Mouse (Mus musculus): Measurements from ENCODE around the gene Krt88.

Gene Krt88

DNA sequence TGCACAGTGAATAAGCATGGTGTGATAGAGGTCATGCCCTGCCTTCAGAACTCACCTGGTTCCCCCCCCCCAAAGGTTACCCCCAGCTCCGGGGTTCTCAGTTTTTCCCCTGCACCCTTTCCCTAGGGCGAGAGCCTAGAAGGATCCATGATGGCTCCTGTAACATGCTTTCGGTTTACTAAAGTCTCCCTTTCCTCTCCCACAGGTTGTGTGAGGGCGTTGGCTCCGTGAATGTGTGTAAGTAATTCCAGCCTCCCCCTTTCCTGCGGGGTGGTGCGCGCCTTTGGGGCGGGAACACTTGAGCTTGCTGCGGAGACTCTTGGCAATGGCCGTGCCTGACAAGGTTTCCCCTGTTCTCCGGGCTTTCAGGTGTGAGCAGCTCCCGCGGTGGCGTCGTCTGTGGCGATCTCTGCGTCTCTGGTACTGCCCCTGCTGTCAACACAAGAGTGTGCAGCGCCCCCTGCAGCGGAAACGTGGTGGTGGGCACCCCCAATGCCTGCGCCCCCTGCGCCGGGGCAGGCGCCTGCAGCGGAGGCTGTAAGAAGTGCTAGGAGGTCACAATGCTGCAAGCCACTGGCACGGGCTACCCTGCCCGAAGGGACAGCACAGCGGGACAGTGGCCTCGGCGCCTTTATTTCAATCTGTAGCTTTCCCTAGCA, 31.6 kb downstream of the Krt88 start:
- DNase-seq (ENCODE audit: low spot score), result no peak

DNA sequence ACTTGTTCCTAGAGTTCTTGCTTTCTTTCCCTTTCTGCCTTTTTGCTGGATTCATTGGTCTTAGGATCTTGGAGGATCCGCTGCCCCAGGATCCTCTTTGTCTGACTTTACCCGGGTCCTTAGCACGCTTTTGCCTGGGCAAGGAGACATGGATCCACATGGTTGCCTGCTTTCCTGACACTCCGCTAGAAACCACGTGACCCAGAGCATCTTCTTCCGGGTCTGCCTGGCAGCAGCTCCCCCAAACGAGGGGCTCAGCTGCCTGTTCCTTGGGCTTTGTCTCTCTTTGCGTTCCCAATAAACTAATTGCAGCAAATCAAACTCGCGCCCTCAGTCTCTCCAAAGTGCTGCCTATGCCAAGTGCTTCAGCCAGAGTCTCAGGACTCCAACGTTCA, 32.1 kb downstream of the Krt88 start:
- no peak for DNase-seq (ENCODE audit: low spot score)

DNA sequence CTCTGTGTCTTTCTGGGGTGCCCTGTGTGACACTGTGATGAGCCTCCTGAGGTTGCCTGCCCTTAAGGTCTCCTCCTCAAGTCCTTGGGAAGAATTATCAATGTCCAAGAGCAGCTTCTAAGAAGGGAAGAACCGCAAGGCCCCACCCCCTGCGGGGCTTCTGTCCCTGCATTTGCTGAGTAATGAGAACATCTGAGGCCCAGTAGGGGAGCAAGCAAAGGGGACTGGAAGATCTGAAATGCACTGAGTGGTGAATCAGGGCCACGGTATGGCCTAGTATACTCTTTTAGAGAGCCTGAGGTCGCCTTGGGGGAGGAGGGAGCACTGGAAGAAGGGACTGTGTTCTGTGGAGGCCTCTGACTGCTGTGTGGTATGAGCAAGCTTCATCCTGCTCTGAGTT, 34.5 kb downstream of the Krt88 start:
- no peak for DNase-seq (ENCODE audit: low spot score)

DNA sequence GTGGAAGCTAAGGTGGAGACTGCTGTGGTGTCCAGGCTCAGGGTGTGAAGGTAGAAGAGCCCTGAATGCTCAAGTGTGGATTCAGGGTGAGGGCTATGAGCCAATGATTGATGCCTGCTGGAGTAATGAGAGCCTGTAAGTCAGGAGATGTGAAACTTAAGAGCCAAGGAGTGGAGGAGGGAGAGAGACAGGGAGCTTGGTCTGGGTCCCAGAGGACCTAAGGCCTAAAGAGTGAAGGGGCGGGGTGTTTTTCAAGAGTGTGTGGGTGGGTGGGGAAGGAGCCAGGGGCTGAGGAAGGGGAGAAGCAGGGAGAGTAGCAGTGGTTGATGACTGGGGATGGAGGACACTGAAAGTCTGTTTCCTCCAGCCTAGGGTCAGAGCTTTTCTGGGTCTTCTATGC, 36.1 kb downstream of the Krt88 start:
- no peak for DNase-seq (ENCODE audit: low spot score)

DNA sequence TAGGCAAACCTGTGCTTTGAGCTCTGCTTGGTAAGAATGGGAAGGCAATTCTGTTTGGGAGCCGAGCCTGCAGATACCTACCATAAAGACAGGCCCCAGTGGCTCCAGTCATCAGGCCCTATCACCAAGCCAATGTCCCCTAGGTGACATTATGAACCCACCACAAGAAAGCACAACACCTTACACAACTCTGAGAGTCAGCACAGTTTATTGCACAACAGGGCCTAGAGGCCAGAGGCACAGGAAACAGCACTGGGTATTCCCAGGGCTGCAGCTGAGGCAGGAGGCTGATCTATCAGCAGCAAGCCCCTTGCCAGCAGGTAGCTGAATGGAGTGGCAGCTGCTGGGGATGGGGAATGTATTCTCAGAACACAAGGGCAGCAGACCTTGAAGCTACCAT, 37.4 kb downstream of the Krt88 start:
- DNase-seq (ENCODE audit: low spot score), result no peak

GRCm38 (mm10) chr15:101485911-101486635, 38.5 kb downstream of the Krt88 start:
- DNase-seq (ENCODE audit: low spot score), result no peak

DNA sequence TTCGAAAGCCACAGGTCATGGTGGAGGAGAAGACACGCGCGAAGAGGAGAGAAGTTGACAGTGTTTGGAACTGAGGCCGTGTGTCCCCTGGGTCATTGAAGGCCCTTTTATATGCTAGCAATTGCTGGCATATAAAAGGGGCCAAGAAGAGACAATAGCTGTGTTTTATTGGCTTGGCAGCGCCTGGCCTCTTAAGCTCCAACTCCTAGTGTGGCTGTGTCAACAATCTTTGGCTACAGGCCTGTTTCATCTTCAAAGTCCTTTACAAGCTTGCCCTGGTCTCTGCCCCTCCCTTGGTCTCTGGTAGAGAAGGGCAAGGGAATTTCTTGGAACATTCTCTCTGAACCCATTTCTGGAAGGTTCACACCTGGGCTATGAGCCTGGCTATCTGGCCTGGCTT, 43.9 kb downstream of the Krt88 start, which contains the start of gene Krt83:
Gene Krt83, minus strand, starts transcription at position 82 of the 400 bp plus-strand sequence.
- DNase-seq (ENCODE audit: low spot score), result no peak

DNA sequence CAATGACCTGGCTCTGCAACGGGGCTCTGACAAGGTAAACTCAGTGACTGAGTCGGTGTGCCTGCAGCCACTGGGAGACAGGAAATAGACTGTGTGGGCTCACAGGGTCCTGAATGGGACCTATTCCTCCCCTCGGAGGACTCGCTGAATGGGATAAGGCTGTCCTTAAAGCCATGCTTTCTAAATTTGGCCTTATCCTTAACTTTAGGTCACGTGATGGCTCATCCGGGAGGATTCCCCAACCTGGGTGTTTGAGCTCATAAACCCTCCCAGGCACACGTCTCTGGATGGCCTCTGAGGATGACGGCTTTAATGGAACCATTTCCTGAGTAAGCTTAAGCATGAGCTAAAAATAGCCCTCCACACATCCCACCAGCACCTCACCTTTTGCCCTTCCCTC, 45.2 kb downstream of the Krt88 start:
- no peak for DNase-seq (ENCODE audit: low spot score)

- DNase-seq (ENCODE audit: low spot score), result no peak
Observed at GRCm38 (mm10) chr15:101493713-101494112, 46.2 kb downstream of the Krt88 start.

- no peak for DNase-seq (ENCODE audit: low spot score)
Observed at GRCm38 (mm10) chr15:101494203-101494602, 46.7 kb downstream of the Krt88 start.

DNA sequence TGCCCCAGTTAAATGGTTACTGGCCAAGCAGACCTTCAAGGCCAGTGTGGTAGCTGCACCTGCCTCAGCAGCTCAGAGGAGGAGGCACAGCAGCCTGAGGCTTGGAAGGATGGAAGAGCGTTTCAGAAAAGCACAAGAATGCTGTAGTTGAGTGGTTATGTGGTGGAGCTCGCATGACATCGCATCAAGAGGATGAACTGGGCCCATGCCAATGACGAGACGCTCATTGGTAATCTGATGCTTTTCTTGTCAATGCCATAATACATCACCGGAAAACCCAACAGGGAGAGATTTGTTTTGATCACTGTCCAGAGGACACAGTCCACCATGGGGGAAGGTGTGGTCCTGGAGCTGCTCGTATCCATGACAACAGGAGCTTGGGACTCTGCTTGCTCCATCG, 47.7 kb downstream of the Krt88 start:
- no peak for DNase-seq (ENCODE audit: low spot score)

- no peak for DNase-seq (ENCODE audit: low spot score)
Observed at GRCm38 (mm10) chr15:101497181-101497580, 49.6 kb downstream of the Krt88 start.

Measured in ovary, postnatal 10 days (tissue).